Mouse (Mus musculus): ENCODE results near the gene Tom1l1. TPM values are rescaled to one million over a fixed set of nuclear protein-coding genes. Genes with fewer than 3 reads are reported as not detected.
A peak's percentile ranks its signal among the peaks of the same experiment; 100 is the strongest.

Gene Tom1l1
- polyA plus RNA-seq, 1 experiment: 7.4 TPM

DNA sequence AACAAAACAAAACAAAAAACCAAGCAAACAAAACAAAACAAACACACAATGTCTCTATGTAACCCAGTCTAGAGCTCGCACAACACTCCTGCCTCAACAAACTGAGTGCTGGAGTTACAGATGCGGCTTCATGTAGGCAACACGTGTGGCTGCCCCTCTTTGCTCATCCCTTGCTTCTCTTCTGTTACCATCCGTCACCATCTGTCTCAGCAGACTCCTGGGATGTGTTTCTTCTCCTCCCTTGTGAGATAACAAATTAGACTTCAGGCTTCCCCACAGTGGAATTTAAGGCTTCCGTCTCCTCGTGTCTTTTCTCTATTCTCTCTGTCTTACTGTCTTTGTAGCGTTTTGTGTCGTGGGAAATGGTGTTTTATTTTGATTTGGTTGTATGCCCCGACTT, 7.6 kb upstream of the Tom1l1 start:
- TF ChIP-seq CTCF (IDR thresholded peaks at IDR 0.05; ENCODE audit: insufficient read depth, low read length) (no peak), POLR2A (IDR thresholded peaks at IDR 0.05; ENCODE audit: borderline replicate concordance, extremely low read depth, low read depth, low read length) (no peak)
- 42% methylated on average over 9 of the region's 9 CpGs for WGBS
- Histone ChIP-seq H3K4me1 (ENCODE audit: control insufficient read depth, insufficient read depth, low read length) (0 out of 2 replicates have a peak, but pooled peaks cover 2% of the 10 kb centered on the region), H3K4me3 (replicated peaks; ENCODE audit: extremely low read depth, low read depth, low read length) (no peak overlapping the region)
- no peak for DNase-seq

DNA sequence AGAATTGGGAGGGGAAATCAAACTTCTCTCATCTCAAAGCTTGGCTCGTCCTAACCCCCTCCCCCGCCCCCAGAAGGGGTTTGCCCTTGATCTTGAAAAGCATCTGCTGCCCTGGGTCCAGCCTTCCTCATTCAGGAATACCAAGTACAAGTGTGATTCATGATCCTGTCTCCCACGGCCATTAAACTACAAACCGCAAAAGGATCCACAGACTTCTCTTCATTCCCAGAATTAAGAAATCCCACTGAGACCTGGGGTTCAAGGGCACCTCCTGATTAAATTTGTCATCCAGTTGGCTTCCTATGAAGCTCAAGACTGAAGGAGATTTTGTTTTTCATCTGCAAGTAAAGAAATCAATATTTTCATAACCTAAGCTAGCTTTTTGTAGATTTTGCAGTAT, 6.0 kb upstream of the Tom1l1 start:
- no peak overlapping the region for H3K4me3 ChIP-seq (replicated peaks; ENCODE audit: extremely low read depth, low read depth, low read length)
- H3K4me1 ChIP-seq (ENCODE audit: control insufficient read depth, insufficient read depth, low read length): 0 out of 2 replicates have a peak, but pooled peaks cover 2% of the 10 kb centered on the region
- DNase-seq: no peak
- WGBS: 56% methylated on average over 4 of the region's 4 CpGs
- TF ChIP-seq CTCF (IDR thresholded peaks at IDR 0.05; ENCODE audit: insufficient read depth, low read length) (no peak), POLR2A (IDR thresholded peaks at IDR 0.05; ENCODE audit: borderline replicate concordance, extremely low read depth, low read depth, low read length) (no peak)

DNA sequence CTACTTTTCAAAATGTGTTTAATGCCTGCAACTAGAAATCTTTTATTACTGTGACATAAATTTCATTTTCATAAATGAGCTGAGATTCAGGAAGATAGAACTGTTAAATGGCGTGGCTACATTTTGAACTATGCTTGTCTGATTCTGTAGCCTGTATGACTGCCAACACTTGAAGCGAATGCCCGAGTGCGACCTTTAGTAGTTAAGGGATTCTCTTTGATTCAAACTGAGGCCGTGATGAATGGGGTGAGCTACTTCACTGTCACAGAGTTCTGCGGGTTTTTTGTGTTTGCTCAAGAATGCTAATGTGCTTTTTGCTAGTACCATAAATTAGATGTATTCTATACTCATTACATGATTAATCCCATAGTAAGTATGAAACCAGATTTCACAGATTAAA, 2.2 kb upstream of the Tom1l1 start:
- TF ChIP-seq POLR2A (IDR thresholded peaks at IDR 0.05; ENCODE audit: borderline replicate concordance, extremely low read depth, low read depth, low read length) (no peak), CTCF (IDR thresholded peaks at IDR 0.05; ENCODE audit: insufficient read depth, low read length) (no peak)
- Histone ChIP-seq H3K4me1 (ENCODE audit: control insufficient read depth, insufficient read depth, low read length) (no peaks in the 10 kb centered on the region), H3K4me3 (replicated peaks; ENCODE audit: extremely low read depth, low read depth, low read length) (no peak overlapping the region)
- DNase-seq: no peak
- WGBS: 54% methylated on average over 6 of the region's 6 CpGs

DNA sequence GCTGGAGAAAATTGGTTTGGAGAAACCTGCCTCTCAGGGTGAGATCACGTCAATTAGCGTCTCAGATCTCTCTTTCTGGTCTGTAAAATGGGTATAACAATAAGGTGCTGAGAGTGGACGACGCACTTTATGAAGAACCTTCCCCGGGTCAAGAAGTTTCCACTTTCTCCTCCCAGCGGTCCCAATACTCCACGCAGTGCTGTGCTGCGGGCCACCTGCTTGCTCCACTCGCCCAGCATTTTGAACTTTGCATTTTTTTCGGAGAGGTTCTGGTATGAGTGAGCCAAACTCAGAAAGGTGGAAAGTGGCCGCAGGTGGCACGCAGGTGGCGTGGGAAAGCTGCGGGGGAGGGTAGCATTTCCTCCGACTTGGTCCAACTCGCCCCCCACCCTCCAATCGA, 1.1 kb downstream of the Tom1l1 start:
- Histone ChIP-seq H3K4me1 (ENCODE audit: control insufficient read depth, insufficient read depth, low read length) (no peaks in the 10 kb centered on the region), H3K4me3 (replicated peaks; ENCODE audit: extremely low read depth, low read depth, low read length) (peak overlapping the region; percentile 77)
- no peak for TF ChIP-seq POLR2A (IDR thresholded peaks at IDR 0.05; ENCODE audit: borderline replicate concordance, extremely low read depth, low read depth, low read length)
- WGBS: 2% methylated on average over 17 of the region's 17 CpGs
- DNase-seq: no peak

DNA sequence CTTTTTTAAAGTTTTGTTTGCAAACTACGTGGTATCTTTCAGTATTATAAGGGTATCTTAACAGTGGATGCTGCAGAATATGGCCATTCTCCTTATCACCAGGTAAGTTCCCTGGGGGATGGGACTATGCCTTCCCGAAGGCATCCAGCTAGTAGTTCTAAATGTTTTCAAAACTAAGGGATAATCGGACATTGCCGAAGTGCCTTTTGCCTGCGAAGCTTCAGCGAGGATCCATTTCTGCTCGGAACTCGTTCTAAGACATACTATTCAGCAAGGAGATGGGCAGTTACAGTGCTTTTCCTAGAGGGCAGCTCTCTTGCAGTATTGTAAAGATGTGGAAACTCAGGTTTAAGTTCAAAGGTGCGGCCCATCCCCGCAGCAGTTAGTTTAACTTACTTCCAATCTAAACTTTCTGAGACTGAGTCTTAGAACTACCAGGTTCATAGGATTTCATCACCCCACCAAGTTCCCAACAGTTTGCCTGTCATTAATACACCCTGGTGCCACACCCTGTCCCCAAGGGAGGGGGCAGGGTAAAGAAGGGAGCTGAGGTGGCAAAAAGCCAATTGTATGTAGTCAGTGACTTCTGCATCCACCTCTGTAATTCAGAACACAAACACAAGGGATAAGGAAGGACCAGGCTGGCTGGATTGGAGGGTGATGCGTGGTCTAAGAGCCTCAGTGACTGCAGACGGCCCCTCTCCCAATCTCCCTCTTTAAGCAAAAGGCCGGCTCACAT, 1.7 kb downstream of the Tom1l1 start:
- TF ChIP-seq CTCF (IDR thresholded peaks at IDR 0.05; ENCODE audit: insufficient read depth, low read length): no peak
- TF ChIP-seq POLR2A (IDR thresholded peaks at IDR 0.05; ENCODE audit: borderline replicate concordance, extremely low read depth, low read depth, low read length): no peak

DNA sequence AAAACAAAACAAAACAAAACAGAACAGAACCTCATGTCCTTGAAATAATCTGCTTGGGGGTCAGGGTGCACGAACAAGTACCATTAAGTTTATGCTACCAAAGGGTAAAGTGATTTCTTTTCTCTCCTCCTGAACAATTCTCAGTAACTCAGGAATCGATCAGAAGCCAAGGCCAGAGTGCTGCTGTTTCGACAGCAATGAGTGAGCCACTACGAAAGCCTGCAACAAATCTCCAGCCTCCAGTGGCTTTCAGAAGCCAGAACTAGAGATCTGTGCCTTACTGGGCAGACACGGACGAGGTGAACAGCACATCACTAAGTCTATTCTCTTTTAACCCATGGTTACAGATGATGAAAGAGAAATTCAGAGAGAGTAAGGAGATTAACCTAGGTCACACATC, 3.0 kb downstream of the Tom1l1 start:
- no peak for DNase-seq
- TF ChIP-seq POLR2A (IDR thresholded peaks at IDR 0.05; ENCODE audit: borderline replicate concordance, extremely low read depth, low read depth, low read length) (no peak), CTCF (IDR thresholded peaks at IDR 0.05; ENCODE audit: insufficient read depth, low read length) (no peak)
- Histone ChIP-seq H3K4me3 (replicated peaks; ENCODE audit: extremely low read depth, low read depth, low read length) (no peak overlapping the region), H3K4me1 (ENCODE audit: control insufficient read depth, insufficient read depth, low read length) (no peaks in the 10 kb centered on the region)
- WGBS: 76% methylated on average over 6 of the region's 6 CpGs

More for the DNA sequence above, 1.7 kb downstream of the Tom1l1 start:
- WGBS: 73% methylated on average over 13 of the region's 13 CpGs
- DNase-seq: no peak
- Histone ChIP-seq H3K4me1 (ENCODE audit: control insufficient read depth, insufficient read depth, low read length) (no peaks in the 10 kb centered on the region), H3K4me3 (replicated peaks; ENCODE audit: extremely low read depth, low read depth, low read length) (peak overlapping the region; percentile 77)

DNA sequence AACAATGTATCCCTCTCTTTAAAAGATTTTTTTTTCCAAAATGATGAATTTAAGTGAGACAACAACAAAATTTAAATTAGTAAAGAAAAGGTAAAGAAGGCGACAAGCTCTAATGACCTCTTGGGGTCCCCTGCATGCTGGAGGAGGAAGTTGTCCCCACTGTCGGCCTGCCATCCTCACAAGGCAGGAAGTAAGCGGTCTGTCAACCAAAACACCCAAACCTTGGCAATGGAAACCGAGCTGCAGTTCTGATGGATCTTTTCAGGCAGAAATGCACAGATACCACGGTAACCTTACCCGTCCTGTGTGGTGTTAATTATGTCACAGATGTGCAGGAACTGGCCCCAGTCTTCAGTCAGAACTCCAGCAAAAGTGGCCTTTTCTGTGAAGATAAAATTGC, 3.4 kb downstream of the Tom1l1 start:
- WGBS: 49% methylated on average over 6 of the region's 6 CpGs
- no peak for DNase-seq
- Histone ChIP-seq H3K4me3 (replicated peaks; ENCODE audit: extremely low read depth, low read depth, low read length) (no peak overlapping the region), H3K4me1 (ENCODE audit: control insufficient read depth, insufficient read depth, low read length) (no peaks in the 10 kb centered on the region)
- TF ChIP-seq POLR2A (IDR thresholded peaks at IDR 0.05; ENCODE audit: borderline replicate concordance, extremely low read depth, low read depth, low read length) (no peak), CTCF (IDR thresholded peaks at IDR 0.05; ENCODE audit: insufficient read depth, low read length) (no peak)

DNA sequence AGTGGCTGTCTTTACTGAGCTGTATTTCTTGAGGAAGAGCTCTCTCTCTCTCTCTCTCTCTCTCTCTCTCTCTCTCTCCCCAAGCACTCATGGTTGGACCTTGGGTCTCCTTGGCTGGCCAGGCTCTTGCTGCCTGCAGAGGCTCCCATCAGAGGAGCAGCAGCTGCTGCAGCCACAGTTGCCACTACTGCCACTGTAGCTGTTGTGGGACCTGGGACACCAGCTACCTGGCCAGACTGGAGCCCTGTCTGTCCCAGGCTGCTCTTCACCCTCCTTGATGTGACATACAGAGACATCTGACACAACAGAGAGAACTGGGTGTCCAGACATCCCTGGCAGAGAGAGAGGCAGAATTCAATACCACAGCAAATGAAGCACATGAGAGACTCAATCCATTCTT, 7.0 kb downstream of the Tom1l1 start:
- no peaks in the 10 kb centered on the region for H3K4me1 ChIP-seq (ENCODE audit: control insufficient read depth, insufficient read depth, low read length)
- no peak overlapping the region for H3K4me3 ChIP-seq (replicated peaks; ENCODE audit: extremely low read depth, low read depth, low read length)
- no peak for DNase-seq
- no peak for TF ChIP-seq CTCF (IDR thresholded peaks at IDR 0.05; ENCODE audit: insufficient read depth, low read length)
- TF ChIP-seq POLR2A (IDR thresholded peaks at IDR 0.05; ENCODE audit: borderline replicate concordance, extremely low read depth, low read depth, low read length): no peak

DNA sequence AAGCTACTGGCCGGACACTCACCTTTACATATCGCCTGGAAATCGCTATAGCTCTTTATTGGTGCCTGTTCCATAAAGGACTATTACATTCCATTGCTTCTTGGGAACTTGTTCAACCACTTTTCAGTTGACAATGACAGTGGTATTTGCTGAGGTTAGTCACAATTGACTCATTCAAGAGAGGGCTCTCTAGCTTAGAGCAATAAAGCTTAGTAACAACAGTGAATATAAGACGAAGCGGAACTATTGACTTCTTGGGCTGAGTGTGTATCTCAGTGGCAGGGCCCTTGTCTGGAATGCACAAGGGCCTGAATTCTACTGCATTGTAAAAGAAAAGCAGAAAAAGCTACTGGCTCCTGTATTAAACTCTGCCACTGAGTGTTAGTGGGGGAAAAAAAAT, 9.6 kb downstream of the Tom1l1 start:
- DNase-seq: no peak
- TF ChIP-seq CTCF (IDR thresholded peaks at IDR 0.05; ENCODE audit: insufficient read depth, low read length) (no peak), POLR2A (IDR thresholded peaks at IDR 0.05; ENCODE audit: borderline replicate concordance, extremely low read depth, low read depth, low read length) (no peak)
- Histone ChIP-seq H3K4me1 (ENCODE audit: control insufficient read depth, insufficient read depth, low read length) (no peaks in the 10 kb centered on the region), H3K4me3 (replicated peaks; ENCODE audit: extremely low read depth, low read depth, low read length) (no peak overlapping the region)
- 75% methylated on average over 5 of the region's 5 CpGs for WGBS

DNA sequence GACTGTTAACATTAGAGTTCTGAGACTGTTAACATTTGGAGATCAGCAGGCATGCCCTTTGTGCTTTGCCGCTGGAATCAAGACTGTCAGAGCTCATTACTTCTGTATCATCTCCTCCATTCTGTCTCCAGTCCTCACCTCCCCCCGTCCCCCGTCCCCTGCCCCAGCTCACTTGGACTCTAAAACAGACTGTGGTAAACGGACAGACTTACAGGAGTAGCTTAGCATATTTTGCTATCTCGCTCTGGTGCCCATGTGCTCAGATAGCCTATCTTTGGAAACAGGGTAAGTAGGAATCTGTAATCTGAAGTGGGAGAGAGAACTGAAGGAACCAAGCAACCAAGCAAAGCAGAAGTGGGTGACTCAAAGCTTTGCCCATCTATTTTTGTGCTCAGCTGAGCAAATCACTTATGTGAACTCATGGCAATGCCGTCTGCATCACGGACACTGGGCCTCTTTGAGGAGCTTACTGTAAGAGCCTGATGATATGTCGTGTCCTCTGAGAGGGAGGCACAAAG, 10.3 kb downstream of the Tom1l1 start:
- TF ChIP-seq POLR2A (IDR thresholded peaks at IDR 0.05; ENCODE audit: borderline replicate concordance, extremely low read depth, low read depth, low read length) (no peak), CTCF (IDR thresholded peaks at IDR 0.05; ENCODE audit: insufficient read depth, low read length) (no peak)
- H3K4me3 ChIP-seq (replicated peaks; ENCODE audit: extremely low read depth, low read depth, low read length): no peak overlapping the region
- no peaks in the 10 kb centered on the region for H3K4me1 ChIP-seq (ENCODE audit: control insufficient read depth, insufficient read depth, low read length)
- DNase-seq: no peak
- 74% methylated on average over 8 of the region's 8 CpGs for WGBS

Measured in lung, adult 2 months (tissue).